Mouse (Mus musculus) liver, adult 2 months (tissue): ENCODE data around the gene Asl.

Source experiments
- CTCF ChIP-seq: fragments of 200-500 bp; IDR thresholded peaks from 2 replicates; pipeline ENCODE4 v1.5.1; 2011; ENCODE audit warnings: low read depth, low read length, control low read depth
- POLR2A ChIP-seq: fragments of 200-500 bp; IDR thresholded peaks from 2 replicates; pipeline ENCODE4 v1.6.1; 2011; ENCODE audit warnings: low read length, control low read depth; ENCODE audit not compliant: insufficient read depth; ENCODE audit errors: extremely low read depth

GRCm38 (mm10) chr5:130037752-130038455 lies 8.9 kb upstream of the Asl start:
- TF ChIP-seq POLR2A (no peak), CTCF (peak; percentile 92)
